Mouse (Mus musculus) embryonic facial prominence, embryonic 15.5 days (tissue): ENCODE measurements around the gene Nrip1. TPM values are rescaled to one million over a fixed set of nuclear protein-coding genes. Genes with fewer than 3 reads are reported as not detected.

ENCODE experiments used
- ATAC-seq: fragments of 200-750 bp; cut with Nextera tagmentation; 2 replicates; pipeline ENCODE4 v1.8.0; 2017; ENCODE audit warnings: low read depth, moderate TSS enrichment; ENCODE audit not compliant: insufficient number of reproducible peaks, low FRiP score, low TSS enrichment
- H3K27ac ChIP-seq: fragments of 300-500 bp; sonication (generic); replicated peaks from 2 replicates; pipeline ENCODE4 v1.5.1; 2015; ENCODE audit warnings: mild to moderate bottlenecking, inconsistent platforms
- H3K27me3 ChIP-seq: fragments of 300-500 bp; sonication (generic); 2 replicates; pipeline ENCODE4 v1.6.1; 2015; ENCODE audit warnings: inconsistent platforms
- H3K36me3 ChIP-seq: fragments of 300-500 bp; sonication (generic); 2 replicates; pipeline ENCODE4 v1.6.1; 2015; ENCODE audit warnings: mild to moderate bottlenecking, inconsistent platforms
- H3K4me1 ChIP-seq: fragments of 300-500 bp; sonication (generic); 2 replicates; pipeline ENCODE4 v1.6.1; 2015; ENCODE audit warnings: inconsistent platforms
- H3K4me2 ChIP-seq: fragments of 300-500 bp; sonication (generic); replicated peaks from 2 replicates; pipeline ENCODE4 v1.6.1; 2015; ENCODE audit warnings: mild to moderate bottlenecking, inconsistent platforms
- H3K4me3 ChIP-seq: fragments of 300-500 bp; sonication (generic); replicated peaks from 2 replicates; pipeline ENCODE4 v1.5.1; 2015; ENCODE audit warnings: mild to moderate bottlenecking, inconsistent platforms
- H3K9ac ChIP-seq: fragments of 300-500 bp; sonication (generic); 2 replicates; pipeline ENCODE4 v1.6.1; 2015; ENCODE audit warnings: inconsistent platforms
- H3K9me3 ChIP-seq: fragments of 300-500 bp; sonication (generic); replicated peaks from 2 replicates; pipeline ENCODE4 v1.6.1; 2016; ENCODE audit warnings: inconsistent platforms
- WGBS: fragments of 180-500 bp; shearing (Covaris S2); methylation state at CpG from one replicate; pipeline ENCODE4 v1.1.7; 2015; 5-methylcytosine and 5-hydroxymethylcytosine counted together
- polyA plus RNA-seq: library from polyadenylated mRNA; unstranded; fragments of >200 nt; fragmentation: Nextera tagmentation; extraction: Ambion mirVana; gene quantifications from 2 replicates; pipeline ENCODE4 v1.2.1, GENCODE M21; 2015

Nrip1 gene
- polyA plus RNA-seq, 1 experiment from 2014 or later, result 45.5 TPM

DNA sequence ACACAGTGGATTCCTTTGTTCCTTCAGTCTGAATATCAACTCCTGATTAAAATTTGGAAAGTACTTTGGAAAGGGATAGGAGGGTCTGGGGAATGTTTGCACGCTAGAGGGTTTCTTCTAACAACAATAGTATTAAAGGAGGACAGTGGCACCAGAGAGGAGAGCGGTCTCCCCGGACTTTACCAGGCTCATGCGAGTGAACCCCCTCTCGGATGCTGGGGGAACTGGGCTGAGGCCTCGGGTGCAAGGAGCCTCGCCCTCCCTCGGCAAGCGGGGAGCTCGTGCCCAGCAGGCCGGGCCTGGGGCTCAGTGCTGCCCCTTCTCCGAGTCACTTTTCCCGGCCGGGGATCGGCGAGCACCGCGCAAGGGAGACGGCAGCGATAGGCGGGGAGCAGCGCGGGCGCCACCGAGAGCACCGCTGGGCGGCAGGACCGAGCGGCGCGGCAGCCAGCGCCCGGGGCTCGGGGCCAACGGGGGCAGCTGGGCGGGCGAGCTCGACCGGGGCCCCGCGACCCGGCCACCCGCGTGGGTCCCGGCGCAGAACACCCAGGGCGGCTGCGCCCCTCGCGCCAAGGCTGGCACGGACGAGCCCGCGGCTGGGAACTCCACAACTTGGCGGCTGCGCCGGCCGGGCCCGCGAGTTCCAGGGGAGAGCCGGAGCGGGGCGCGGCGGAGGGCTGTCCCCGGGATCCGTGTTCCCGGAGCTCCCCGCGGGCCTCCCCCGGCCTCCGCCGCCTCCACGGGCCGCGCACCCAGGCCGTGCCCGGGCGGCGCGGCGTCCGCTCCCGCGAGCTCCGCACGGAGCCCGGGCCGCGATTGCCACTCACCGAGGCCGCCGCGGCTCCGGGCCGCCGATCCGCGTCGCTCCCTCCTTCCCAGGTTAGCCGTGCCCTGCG, 1.3 kb downstream of the Nrip1 start:
- Histone ChIP-seq H3K4me1 (peaks cover 16% of the 10 kb centered on the region), H3K9me3 (no peaks in the 10 kb centered on the region), H3K27me3 (no peaks in the 10 kb centered on the region), H3K27ac (peak overlapping the region; percentile 97), H3K4me2 (peak overlapping the region; percentile 73), H3K4me3 (peak overlapping the region; percentile 67), H3K9ac (peak overlapping the region; percentile 91), H3K36me3 (no peaks in the 10 kb centered on the region)
- WGBS, result under 1% methylated on average over 89 of the region's 102 CpGs
- ATAC-seq, result peak; percentile 70

DNA sequence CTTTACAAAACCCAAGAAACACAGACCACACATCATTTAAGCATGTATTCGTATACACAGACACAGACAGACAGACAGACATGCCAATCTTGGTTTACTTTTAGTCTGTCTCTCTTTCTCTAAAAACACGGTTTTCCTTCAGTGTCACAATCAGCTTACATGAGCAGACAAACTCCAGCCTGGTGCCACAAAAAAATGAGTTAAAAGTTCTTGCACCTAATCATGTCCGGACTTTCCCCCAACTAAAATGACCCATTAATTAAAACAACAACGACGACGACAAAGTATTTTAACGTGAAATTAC, 2.1 kb downstream of the Nrip1 start:
- Histone ChIP-seq H3K9me3 (no peaks in the 10 kb centered on the region), H3K9ac (peak overlapping the region; percentile 91), H3K4me3 (peak overlapping the region; percentile 67), H3K36me3 (no peaks in the 10 kb centered on the region), H3K27me3 (no peaks in the 10 kb centered on the region), H3K4me1 (peaks cover 16% of the 10 kb centered on the region), H3K4me2 (peak overlapping the region; percentile 73), H3K27ac (peak overlapping the region; percentile 97; the same call in 1 of the 2 replicates)
- ATAC-seq, result no peak
- WGBS, result under 1% methylated on average over 7 of the region's 7 CpGs

DNA sequence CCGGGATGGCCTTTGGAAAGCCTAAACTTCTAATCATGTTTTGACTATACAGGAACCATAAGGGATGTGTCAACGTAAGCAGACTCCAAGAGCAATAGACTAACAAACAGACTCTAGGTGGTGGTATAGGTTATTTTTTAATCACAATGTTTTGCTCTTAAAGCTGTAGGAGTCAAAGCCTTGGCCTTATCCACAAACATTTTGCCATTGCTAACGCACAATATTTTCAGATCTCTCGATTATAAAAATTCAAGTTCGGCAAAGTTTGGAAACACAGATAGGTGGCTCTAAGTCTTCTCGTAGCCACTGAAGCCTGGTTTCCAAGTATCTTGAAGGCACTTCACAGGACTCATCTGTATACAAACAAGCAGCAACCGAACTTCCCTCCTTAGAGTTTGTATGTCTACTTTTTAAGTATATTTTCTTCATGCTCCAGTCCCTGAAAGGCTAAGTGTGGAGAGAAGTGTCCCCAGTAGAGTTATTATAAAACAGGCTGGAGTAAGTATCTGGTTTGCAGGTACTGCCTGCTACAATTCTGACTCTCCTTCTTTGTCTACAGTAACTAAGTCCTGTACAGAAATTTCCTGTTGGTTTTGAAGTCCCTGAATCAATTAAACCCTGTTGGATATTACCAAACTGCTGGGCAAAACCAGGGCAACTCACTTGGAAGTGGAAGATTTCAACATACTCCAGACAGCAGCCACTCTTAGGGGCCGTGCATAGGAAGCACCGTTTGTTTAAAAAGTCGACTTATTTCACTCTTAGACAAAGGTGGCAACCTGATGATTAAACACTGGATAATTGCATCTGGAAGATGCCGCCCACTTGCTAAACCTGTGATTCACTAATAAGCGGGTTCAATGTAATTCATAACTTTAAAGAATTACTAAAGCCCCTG, 2.7 kb downstream of the Nrip1 start:
- Histone ChIP-seq H3K27ac (0 out of 2 replicates have a peak overlapping the region, but pooled peaks have one; percentile 9), H3K36me3 (no peaks in the 10 kb centered on the region), H3K27me3 (no peaks in the 10 kb centered on the region), H3K9me3 (no peaks in the 10 kb centered on the region), H3K4me1 (peaks cover 16% of the 10 kb centered on the region), H3K4me2 (peak overlapping the region; percentile 73), H3K9ac (peak overlapping the region; percentile 91), H3K4me3 (peak overlapping the region; percentile 67)
- WGBS, result 18% methylated on average over 12 of the region's 12 CpGs
- no peak for ATAC-seq

DNA sequence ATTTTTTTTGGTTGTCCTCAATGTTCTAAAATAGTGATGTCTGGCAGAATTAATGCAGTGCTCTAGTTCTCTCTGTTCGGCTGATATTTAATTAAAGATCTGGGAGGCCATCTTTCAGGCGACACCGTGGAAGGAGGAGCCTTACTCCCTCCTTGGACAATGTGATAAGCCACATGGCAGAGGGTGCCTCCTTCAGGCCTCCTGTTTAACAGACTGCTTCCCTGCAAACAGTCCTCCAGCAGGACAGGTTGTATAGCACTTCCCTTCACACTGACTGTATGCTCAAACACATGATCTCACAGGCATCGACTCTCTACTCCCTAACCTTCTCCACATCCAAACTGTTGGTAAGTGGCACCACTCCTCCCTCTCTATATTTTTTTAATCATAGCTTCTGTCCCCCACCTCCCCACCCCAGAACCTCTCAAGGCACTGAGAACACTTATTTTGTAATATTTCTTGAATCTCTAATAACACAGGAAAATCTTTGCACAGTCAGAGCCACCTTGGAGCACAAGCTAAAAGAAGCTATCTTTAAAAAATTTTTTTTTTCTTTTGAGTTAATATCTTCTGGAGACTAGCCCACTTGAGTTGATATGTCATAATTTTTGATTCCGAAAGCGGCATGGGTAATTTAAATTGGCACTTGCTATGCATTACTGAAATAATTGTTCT, 3.4 kb downstream of the Nrip1 start:
- 24% methylated on average over 6 of the region's 6 CpGs for WGBS
- Histone ChIP-seq H3K27me3 (no peaks in the 10 kb centered on the region), H3K4me2 (peak overlapping the region; percentile 73), H3K9me3 (no peaks in the 10 kb centered on the region), H3K4me1 (peaks cover 21% of the 10 kb centered on the region), H3K27ac (no peak overlapping the region), H3K36me3 (peaks cover 2% of the 10 kb centered on the region; the same call in 1 of the 2 replicates), H3K9ac (no peak overlapping the region), H3K4me3 (peak overlapping the region; percentile 67)
- ATAC-seq, result no peak

DNA sequence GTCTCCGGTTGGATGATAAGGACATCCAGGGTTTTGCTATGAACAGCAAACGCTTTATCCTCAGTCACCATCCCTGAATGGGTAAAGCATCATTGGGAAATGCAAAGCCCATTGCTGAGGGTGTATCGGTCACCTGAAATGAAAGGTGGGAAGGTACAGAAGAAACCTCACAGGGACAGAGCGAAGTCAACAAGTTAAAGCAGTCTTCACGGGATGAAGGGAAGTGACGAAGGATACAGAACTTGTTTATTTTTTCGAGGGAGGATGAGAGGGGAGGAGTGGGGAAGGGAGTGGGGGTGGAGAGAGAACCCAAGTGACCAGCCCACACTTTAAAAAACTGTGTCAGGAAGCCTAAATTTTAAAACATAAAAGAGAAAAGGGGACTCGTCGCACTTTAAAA, 4.4 kb downstream of the Nrip1 start:
- Histone ChIP-seq H3K4me3 (no peak overlapping the region), H3K9me3 (no peaks in the 10 kb centered on the region), H3K36me3 (peaks cover 3% of the 10 kb centered on the region; the same call in 1 of the 2 replicates), H3K4me1 (peaks cover 22% of the 10 kb centered on the region), H3K4me2 (no peak overlapping the region), H3K9ac (no peak overlapping the region), H3K27me3 (no peaks in the 10 kb centered on the region), H3K27ac (no peak overlapping the region)
- no peak for ATAC-seq
- 77% methylated on average over 9 of the region's 9 CpGs for WGBS

- peaks cover 22% of the 10 kb centered on the region for H3K4me1 ChIP-seq
- 84% methylated on average over 12 of the region's 12 CpGs for WGBS
- H3K27ac ChIP-seq, result no peak overlapping the region
Measured at GRCm38 (mm10) chr16:76367261-76367908, 6.2 kb downstream of the Nrip1 start.

DNA sequence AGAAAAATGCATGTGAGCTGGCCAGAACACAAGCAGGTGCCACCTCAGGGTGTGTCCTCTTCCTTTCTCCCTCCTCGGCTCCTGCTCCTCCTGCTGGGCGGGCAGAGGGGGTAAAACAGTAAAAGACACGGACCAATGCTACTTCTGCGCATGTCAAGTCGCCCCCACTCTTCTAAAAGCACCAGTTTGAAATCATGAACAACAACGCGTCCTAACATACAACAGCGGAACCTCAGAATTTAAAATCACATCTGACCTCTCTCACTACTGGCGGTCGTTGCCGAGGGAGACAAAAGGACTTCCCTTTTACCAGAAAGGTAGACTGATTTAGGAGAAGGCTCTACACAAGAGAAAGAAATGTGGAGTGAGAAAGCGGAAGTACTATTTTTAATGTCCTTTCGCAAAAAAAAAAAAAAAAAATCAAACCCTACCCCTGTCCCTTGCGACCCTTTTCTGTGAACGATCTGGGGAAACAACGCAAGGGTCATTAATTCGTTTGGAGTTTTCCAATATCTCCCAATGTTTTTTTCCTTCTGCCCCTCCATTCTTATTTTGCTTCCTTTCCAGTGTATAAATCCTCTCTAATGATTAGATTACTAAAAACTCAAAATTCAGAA, 7.7 kb downstream of the Nrip1 start:
- Histone ChIP-seq H3K4me3 (no peak overlapping the region), H3K27ac (no peak overlapping the region), H3K9ac (no peak overlapping the region), H3K9me3 (no peaks in the 10 kb centered on the region), H3K27me3 (no peaks in the 10 kb centered on the region), H3K4me2 (no peak overlapping the region), H3K4me1 (peaks cover 18% of the 10 kb centered on the region), H3K36me3 (peaks cover 3% of the 10 kb centered on the region; the same call in 1 of the 2 replicates)
- 78% methylated on average over 17 of the region's 17 CpGs for WGBS
- ATAC-seq, result no peak

More at GRCm38 (mm10) chr16:76367261-76367908, 6.2 kb downstream of the Nrip1 start:
- H3K4me2 ChIP-seq, result no peak overlapping the region
- ATAC-seq, result no peak
- peaks cover 3% of the 10 kb centered on the region; the same call in 1 of the 2 replicates for H3K36me3 ChIP-seq
- no peak overlapping the region for H3K4me3 ChIP-seq
- no peaks in the 10 kb centered on the region for H3K9me3 ChIP-seq
- H3K27me3 ChIP-seq, result no peaks in the 10 kb centered on the region
- no peak overlapping the region for H3K9ac ChIP-seq

DNA sequence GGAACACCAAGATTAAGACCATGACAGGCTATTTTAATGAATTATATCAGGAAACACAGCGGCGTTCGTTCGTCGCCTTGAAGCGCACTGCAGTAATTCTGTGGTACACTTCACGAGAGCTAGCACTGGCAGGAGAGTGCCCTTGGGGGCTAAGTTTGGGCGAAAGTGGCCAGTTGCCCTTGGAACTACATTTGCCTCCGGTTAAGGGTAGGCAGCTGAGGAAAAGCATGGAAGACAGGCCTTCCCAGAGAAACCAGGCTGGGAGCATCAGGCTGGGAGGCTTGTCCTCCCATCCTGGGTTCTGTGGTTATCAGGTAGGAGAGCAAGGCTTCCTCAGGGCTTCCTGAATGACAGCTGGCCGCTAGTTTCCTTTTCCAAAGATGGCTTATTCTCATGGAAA, 8.4 kb downstream of the Nrip1 start:
- Histone ChIP-seq H3K9ac (no peak overlapping the region), H3K4me1 (peaks cover 12% of the 10 kb centered on the region), H3K4me3 (no peak overlapping the region), H3K36me3 (peaks cover 3% of the 10 kb centered on the region; the same call in 1 of the 2 replicates), H3K4me2 (no peak overlapping the region), H3K27me3 (no peaks in the 10 kb centered on the region), H3K9me3 (no peaks in the 10 kb centered on the region), H3K27ac (no peak overlapping the region)
- ATAC-seq, result no peak
- WGBS, result 77% methylated on average over 10 of the region's 10 CpGs

DNA sequence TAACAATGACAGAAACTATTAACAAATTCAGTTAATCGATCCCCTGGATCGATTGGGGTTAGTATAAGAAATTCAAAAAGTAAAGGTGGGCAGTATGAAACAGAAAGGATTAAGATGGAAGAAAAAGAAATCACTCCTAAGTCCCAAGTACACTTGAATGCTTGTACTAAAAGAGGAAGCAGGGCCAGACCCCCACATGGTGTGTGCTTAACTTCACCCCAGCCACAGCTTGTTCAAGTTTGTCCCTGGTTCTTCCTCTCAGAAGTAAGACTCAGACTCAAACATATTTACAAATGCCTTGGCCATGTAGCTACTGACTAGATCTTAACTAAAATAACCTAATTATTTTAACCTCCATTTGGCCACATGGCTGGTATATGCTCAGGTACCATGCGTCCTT, 10.0 kb downstream of the Nrip1 start:
- H3K27me3 ChIP-seq, result no peaks in the 10 kb centered on the region
- H3K4me1 ChIP-seq, result 0 out of 2 replicates have a peak, but pooled peaks cover 6% of the 10 kb centered on the region
- no peak overlapping the region for H3K9ac ChIP-seq
- H3K36me3 ChIP-seq, result peaks cover 3% of the 10 kb centered on the region; the same call in 1 of the 2 replicates
- no peak overlapping the region for H3K27ac ChIP-seq
- no peak overlapping the region for H3K4me2 ChIP-seq
- WGBS, result 91% methylated on average over 3 of the region's 3 CpGs
- H3K9me3 ChIP-seq, result no peaks in the 10 kb centered on the region
- H3K4me3 ChIP-seq, result no peak overlapping the region
- no peak for ATAC-seq

GRCm38 (mm10) chr16:76362982-76363381, 10.6 kb downstream of the Nrip1 start:
- no peak for ATAC-seq
- Histone ChIP-seq H3K9me3 (no peaks in the 10 kb centered on the region), H3K9ac (no peak overlapping the region), H3K4me1 (0 out of 2 replicates have a peak, but pooled peaks cover 6% of the 10 kb centered on the region), H3K4me3 (no peak overlapping the region), H3K27me3 (no peaks in the 10 kb centered on the region), H3K27ac (no peak overlapping the region), H3K4me2 (no peak overlapping the region), H3K36me3 (peaks cover 3% of the 10 kb centered on the region; the same call in 1 of the 2 replicates)
- WGBS, result 91% methylated on average over 12 of the region's 12 CpGs
